Mouse (Mus musculus) kidney, adult 18-20 months (tissue): ENCODE measurements around the gene Lims1.

Experiments used
- DNase-seq: peaks from one replicate; pipeline ENCODE4 v3.0.0; 2021

The Lims1 gene

GRCm38 (mm10) chr10:58386997-58387396, 63.7 kb downstream of the Lims1 start:
- DNase-seq, result no peak

DNA sequence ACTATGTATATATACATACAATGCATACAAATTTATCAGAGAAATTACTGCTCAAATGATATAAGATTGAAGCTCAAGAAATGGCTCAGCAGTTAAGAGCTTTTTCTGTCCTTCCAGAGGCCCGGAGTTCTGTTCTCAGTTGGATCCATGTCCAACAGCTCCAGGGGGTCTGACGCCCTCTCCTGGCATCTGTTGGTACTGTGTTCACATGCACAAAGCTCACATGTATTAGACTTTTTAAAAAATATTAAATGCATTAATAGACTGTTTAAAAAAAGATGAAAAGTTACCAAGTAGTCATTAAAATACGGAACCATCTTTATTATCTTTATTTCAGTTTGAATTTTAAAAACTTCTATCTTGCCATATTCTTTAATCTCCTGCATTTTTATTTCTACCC, 65.4 kb downstream of the Lims1 start:
- no peak for DNase-seq

DNA sequence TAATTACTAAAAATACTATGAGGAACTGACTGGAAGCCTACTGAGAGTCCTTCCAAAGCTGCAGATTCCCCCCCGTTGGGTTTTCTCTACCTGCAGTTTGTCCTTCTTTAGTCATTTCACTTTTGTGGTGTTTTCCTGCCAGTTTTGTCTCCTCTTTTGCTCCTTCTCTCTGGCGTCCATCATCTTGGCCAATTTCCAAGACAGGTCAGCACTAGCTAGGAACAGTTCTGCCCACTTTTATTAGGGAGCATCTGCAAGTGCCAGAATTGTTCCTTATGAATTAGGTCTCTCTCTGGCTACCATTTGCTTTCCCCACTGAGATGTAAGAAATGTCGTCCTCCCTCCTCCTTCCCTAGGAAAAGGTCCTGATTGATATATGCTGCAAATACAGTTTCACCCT, 65.9 kb downstream of the Lims1 start:
- no peak for DNase-seq

DNA sequence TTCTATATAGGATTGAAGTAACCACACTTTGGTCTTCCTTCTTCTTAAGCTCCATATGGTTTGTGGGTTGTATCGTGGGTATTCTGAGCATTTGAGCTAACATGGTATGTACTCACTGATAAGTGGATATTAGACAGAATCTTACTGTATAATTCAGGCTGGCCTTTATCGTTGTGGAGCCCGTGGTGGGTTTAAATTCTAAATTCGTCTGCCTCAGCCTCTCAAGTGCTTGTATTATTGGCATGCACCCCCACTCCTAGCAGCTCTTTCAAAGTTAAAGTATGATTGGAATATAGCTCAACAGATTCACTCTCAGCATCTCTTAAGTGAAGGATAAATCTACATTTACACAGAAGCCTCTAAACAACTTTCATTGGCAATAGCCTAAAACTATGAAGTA, 69.2 kb downstream of the Lims1 start:
- DNase-seq, result no peak

GRCm38 (mm10) chr10:58393026-58394014, 70.1 kb downstream of the Lims1 start:
- no peak for DNase-seq

DNA sequence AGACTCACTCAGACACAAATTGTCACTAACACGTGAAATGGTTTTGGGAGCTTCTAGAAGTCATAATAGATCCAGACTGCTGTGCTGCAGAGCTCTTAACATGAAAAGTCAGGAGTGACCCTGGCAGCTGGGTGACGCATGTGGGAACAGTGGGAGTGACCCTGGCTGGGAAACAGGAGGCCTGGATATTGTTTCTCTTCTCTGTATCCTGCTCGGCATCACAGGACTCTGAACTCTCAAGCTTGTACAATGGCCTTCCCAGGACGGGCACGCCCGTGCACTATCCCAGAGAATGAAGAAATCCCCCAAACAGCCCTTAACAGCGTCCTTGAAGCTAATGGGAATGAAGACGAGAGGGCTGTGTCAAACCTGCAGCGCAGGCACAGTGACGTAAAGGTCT, 70.9 kb downstream of the Lims1 start:
- peak; percentile 14 for DNase-seq

- no peak for DNase-seq
Measured at GRCm38 (mm10) chr10:58395315-58395714, 72.0 kb downstream of the Lims1 start.

- no peak for DNase-seq
Measured at GRCm38 (mm10) chr10:58395723-58396122, 72.5 kb downstream of the Lims1 start.

GRCm38 (mm10) chr10:58396600-58396999, 73.3 kb downstream of the Lims1 start:
- DNase-seq, result no peak

GRCm38 (mm10) chr10:58398941-58399340, 75.7 kb downstream of the Lims1 start:
- no peak for DNase-seq

GRCm38 (mm10) chr10:58401838-58402237, 78.6 kb downstream of the Lims1 start:
- DNase-seq, result no peak

DNA sequence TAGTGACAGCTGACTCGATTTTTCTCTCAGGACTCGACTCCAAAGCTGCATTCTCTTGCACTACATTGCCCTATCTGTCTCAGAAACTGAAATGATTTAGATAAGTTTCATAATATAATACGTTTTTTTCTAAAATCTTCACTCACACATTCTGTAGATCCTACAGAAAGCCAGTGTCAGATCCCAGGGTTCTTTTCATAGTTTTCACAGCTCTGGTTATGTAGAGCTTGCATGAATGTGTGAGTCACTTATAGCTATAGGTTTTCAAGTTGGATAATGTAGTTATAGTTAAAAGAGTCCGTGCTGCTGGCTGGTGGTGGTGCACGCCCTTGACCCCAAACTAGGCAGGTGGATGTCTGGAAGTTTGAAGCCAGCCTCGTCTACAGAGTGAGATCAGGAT, 81.4 kb downstream of the Lims1 start:
- no peak for DNase-seq

GRCm38 (mm10) chr10:58405285-58405948, 82.2 kb downstream of the Lims1 start:
- DNase-seq, result no peak

GRCm38 (mm10) chr10:58405949-58406305, 82.7 kb downstream of the Lims1 start:
- DNase-seq, result peak; percentile 16

DNA sequence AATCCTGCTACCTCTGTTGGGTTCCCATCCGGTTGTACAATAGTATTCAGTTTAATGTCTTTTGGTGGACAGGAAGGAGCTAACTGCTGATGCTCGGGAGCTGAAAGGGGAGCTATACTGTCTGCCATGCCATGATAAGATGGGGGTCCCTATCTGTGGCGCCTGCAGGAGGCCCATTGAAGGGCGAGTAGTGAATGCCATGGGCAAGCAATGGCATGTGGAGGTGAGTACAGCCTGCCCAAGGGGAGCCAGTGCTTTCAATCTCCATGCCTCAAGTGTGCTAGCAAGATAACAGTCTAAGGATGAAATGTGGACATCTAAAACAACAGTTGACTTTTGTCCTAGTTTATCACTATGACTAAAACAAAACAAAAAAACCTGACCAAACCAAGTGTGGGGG, 89.1 kb downstream of the Lims1 start:
- DNase-seq, result no peak

DNA sequence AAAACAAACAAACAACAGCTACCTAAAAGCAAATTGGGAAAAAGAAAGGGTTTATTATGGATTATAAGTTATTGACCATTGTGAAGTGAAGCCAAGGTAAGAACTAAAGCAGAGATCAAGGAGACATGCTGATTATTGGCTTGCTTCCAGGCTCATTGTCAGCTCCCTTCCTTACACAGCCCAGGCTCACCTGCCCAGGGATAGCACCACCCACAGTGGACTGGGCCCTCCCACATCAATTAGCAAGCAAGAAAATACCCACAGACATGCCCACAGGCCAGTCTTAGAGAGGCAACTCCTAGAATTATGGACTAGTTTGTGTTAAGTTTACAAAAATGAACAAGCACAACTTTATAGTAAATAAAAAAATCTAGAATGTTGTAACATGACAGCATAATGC, 89.6 kb downstream of the Lims1 start:
- DNase-seq, result no peak

DNA sequence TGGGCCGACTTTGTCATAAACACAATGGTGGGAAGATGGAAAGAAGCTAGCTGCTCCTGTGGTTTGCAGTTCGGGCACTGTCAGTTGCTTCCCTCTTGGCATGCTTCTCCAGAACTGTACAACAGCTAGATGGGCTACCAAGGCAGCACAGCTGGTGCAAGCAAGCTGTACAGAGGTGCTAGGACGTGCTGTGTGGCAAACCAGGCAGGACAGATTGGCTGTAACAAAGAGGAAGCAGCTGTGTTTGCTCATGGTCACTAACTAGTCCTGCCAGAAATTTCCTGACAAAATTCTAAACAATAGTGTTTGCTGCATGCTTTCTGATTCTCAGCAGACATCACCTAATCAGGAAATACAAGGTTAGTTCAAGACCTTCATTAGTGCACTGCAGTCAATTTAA, 93.4 kb downstream of the Lims1 start:
- no peak for DNase-seq

- DNase-seq, result no peak
Measured at GRCm38 (mm10) chr10:58418290-58418971, 95.2 kb downstream of the Lims1 start.

- no peak for DNase-seq
Measured at GRCm38 (mm10) chr10:58427930-58428329, 104.7 kb downstream of the Lims1 start.

DNA sequence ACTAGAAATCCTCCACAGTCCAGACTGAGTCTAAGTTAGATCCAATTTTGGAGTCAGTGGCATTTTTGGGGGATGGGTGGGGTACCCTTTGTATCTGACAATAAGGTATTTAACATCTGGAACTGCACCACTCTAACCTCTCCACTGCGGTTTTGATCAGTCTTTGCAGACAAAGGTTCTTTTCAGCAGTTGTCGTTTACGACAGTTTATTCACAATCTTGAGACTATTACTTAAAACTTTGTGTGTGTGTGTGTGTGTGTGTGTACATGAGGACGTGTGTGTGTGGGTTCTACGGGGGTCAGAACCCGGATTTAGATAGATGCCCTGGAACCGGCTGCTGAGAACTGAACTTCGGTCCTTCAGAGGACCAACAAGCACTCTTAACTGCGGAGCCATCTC, 122.6 kb downstream of the Lims1 start:
- DNase-seq, result no peak

GRCm38 (mm10) chr10:58446384-58447279, 123.4 kb downstream of the Lims1 start, which contains the start of gene Ranbp2:
Gene Ranbp2 (plus strand): TSS chr10:58446920.
- DNase-seq, result peak; percentile 99

DNA sequence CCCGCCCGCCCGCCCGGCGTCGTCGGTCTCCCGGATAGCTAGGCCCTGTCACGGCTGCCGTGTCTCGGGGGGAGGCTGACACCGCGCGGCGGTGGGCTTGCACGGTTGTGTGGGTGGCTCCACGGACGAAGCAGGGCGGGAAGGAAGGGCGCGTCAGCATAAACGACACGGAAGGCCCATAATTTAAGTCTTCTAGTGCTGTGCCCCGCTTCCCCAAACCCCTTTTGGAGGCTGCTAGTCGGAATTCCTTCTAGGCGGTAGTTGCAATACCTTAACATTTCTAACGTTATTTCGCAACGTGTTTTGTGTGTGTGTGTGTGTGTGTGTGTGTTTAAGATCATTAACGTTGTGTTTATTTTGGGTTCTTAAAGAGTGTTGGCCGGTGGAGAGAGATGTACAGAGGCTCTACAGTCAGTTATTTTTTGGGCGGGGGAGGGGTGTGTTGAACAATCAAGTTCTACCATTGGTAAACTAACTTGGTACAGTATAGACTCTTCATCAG, 124.1 kb downstream of the Lims1 start:
- no peak for DNase-seq
